Mouse (Mus musculus) intestine, embryonic 15.5 days (tissue): ENCODE measurements at regions not wholly inside any gene's neighbourhood (a gene's known extent, or its start where the extent isn't known, plus 50 kb on each side); places are given as distances from the start of the nearest gene placed in this dataset.
"Not testable (repeated sequence)": the region's sequence is repeated elsewhere in the genome, so short reads cannot be mapped to it uniquely, and the experiment has no call there.

Source experiments
- ATAC-seq: fragments of 200-750 bp; cut with Nextera tagmentation; 2 replicates; pipeline ENCODE4 v1.8.0; 2017; ENCODE audit warnings: moderate TSS enrichment, moderate library complexity
- H3K27ac ChIP-seq: fragments of 300-500 bp; sonication (generic); 2 replicates; pipeline ENCODE4 v1.5.1; 2015; ENCODE audit warnings: mild to moderate bottlenecking, inconsistent platforms
- H3K27me3 ChIP-seq: fragments of 300-500 bp; sonication (generic); replicated peaks from 2 replicates; pipeline ENCODE4 v1.6.1; 2015; ENCODE audit warnings: inconsistent platforms
- H3K36me3 ChIP-seq: fragments of 300-500 bp; sonication (generic); 2 replicates; pipeline ENCODE4 v1.6.1; 2015; ENCODE audit warnings: inconsistent platforms
- H3K4me1 ChIP-seq: fragments of 300-500 bp; sonication (generic); replicated peaks from 2 replicates; pipeline ENCODE4 v1.6.1; 2015; ENCODE audit warnings: inconsistent platforms
- H3K4me2 ChIP-seq: fragments of 300-500 bp; sonication (generic); replicated peaks from 2 replicates; pipeline ENCODE4 v1.6.1; 2015; ENCODE audit warnings: mild to moderate bottlenecking, inconsistent platforms
- H3K4me3 ChIP-seq: fragments of 300-500 bp; sonication (generic); replicated peaks from 2 replicates; pipeline ENCODE4 v1.5.1; 2015; ENCODE audit warnings: inconsistent platforms
- H3K9ac ChIP-seq: fragments of 300-500 bp; sonication (generic); 2 replicates; pipeline ENCODE4 v1.6.1; 2015; ENCODE audit warnings: inconsistent platforms
- H3K9me3 ChIP-seq: fragments of 300-500 bp; sonication (generic); 2 replicates; pipeline ENCODE4 v1.6.1; 2016; ENCODE audit warnings: inconsistent platforms
- WGBS: fragments of 180-500 bp; shearing (Covaris S2); methylation state at CpG from one replicate; pipeline ENCODE4 v1.1.7; 2015; 5-methylcytosine and 5-hydroxymethylcytosine counted together

- no peak overlapping the region for H3K4me3 ChIP-seq
- no peaks in the 10 kb centered on the region for H3K4me1 ChIP-seq
- no peak overlapping the region for H3K27ac ChIP-seq
- ATAC-seq: no peak
- H3K4me2 ChIP-seq: no peak overlapping the region
- no peaks in the 10 kb centered on the region for H3K9me3 ChIP-seq
- no peaks in the 10 kb centered on the region for H3K36me3 ChIP-seq
- H3K9ac ChIP-seq: no peak overlapping the region
- 35% methylated on average over 1 of the region's 1 CpGs for WGBS
- H3K27me3 ChIP-seq: no peaks in the 10 kb centered on the region
Observed at GRCm38 (mm10) chr12:65325347-65325746, 100.0 kb downstream of the Wdr20rt start.

GRCm38 (mm10) chr12:65328532-65328931, 103.2 kb downstream of the Wdr20rt start:
- no peak for ATAC-seq
- no peak overlapping the region for H3K4me3 ChIP-seq
- H3K27ac ChIP-seq: no peak overlapping the region
- H3K27me3 ChIP-seq: no peaks in the 10 kb centered on the region
- no peak overlapping the region for H3K4me2 ChIP-seq
- H3K9me3 ChIP-seq: no peaks in the 10 kb centered on the region
- H3K36me3 ChIP-seq: no peaks in the 10 kb centered on the region
- 86% methylated on average over 5 of the region's 5 CpGs for WGBS
- no peaks in the 10 kb centered on the region for H3K4me1 ChIP-seq
- no peak overlapping the region for H3K9ac ChIP-seq

GRCm38 (mm10) chr12:65329678-65330077, 104.4 kb downstream of the Wdr20rt start:
- H3K9ac ChIP-seq: no peak overlapping the region
- no peak overlapping the region for H3K4me3 ChIP-seq
- no peak overlapping the region for H3K27ac ChIP-seq
- H3K4me1 ChIP-seq: no peaks in the 10 kb centered on the region
- H3K9me3 ChIP-seq: no peaks in the 10 kb centered on the region
- H3K36me3 ChIP-seq: no peaks in the 10 kb centered on the region
- no peak for ATAC-seq
- H3K27me3 ChIP-seq: no peaks in the 10 kb centered on the region
- H3K4me2 ChIP-seq: no peak overlapping the region

- 59% methylated on average over 2 of the region's 2 CpGs for WGBS
- ATAC-seq: no peak
- no peak overlapping the region for H3K4me2 ChIP-seq
Observed at GRCm38 (mm10) chr12:65340009-65340408, 114.7 kb downstream of the Wdr20rt start.

GRCm38 (mm10) chr12:65347251-65347650, 121.9 kb downstream of the Wdr20rt start:
- Histone ChIP-seq H3K36me3 (no peaks in the 10 kb centered on the region), H3K9me3 (no peaks in the 10 kb centered on the region), H3K27ac (no peak overlapping the region), H3K27me3 (no peaks in the 10 kb centered on the region), H3K9ac (no peak overlapping the region), H3K4me1 (no peaks in the 10 kb centered on the region), H3K4me2 (no peak overlapping the region), H3K4me3 (no peak overlapping the region)
- no peak for ATAC-seq
- WGBS: 15% methylated on average over 1 of the region's 1 CpGs

More at GRCm38 (mm10) chr12:65340009-65340408, 114.7 kb downstream of the Wdr20rt start:
- no peaks in the 10 kb centered on the region for H3K9me3 ChIP-seq
- no peaks in the 10 kb centered on the region for H3K36me3 ChIP-seq
- no peak overlapping the region for H3K27ac ChIP-seq
- H3K27me3 ChIP-seq: no peaks in the 10 kb centered on the region
- no peak overlapping the region for H3K4me3 ChIP-seq
- H3K9ac ChIP-seq: no peak overlapping the region
- H3K4me1 ChIP-seq: no peaks in the 10 kb centered on the region

GRCm38 (mm10) chr12:65349535-65349934, 124.2 kb downstream of the Wdr20rt start:
- H3K4me3 ChIP-seq: no peak overlapping the region
- H3K27me3 ChIP-seq: no peaks in the 10 kb centered on the region
- H3K36me3 ChIP-seq: no peaks in the 10 kb centered on the region
- no peaks in the 10 kb centered on the region for H3K4me1 ChIP-seq
- WGBS: 84% methylated on average over 4 of the region's 4 CpGs
- H3K9me3 ChIP-seq: no peaks in the 10 kb centered on the region
- no peak overlapping the region for H3K4me2 ChIP-seq
- ATAC-seq: no peak
- no peak overlapping the region for H3K27ac ChIP-seq
- no peak overlapping the region for H3K9ac ChIP-seq

GRCm38 (mm10) chr12:65364179-65364578, 138.9 kb downstream of the Wdr20rt start:
- Histone ChIP-seq H3K36me3 (no peaks in the 10 kb centered on the region), H3K27me3 (no peaks in the 10 kb centered on the region), H3K4me2 (no peak overlapping the region), H3K4me3 (no peak overlapping the region), H3K27ac (no peak overlapping the region), H3K9me3 (no peaks in the 10 kb centered on the region), H3K4me1 (no peaks in the 10 kb centered on the region), H3K9ac (no peak overlapping the region)
- no peak for ATAC-seq
- 69% methylated on average over 4 of the region's 4 CpGs for WGBS

- no peaks in the 10 kb centered on the region for H3K9me3 ChIP-seq
- H3K4me1 ChIP-seq: no peaks in the 10 kb centered on the region
- no peaks in the 10 kb centered on the region for H3K36me3 ChIP-seq
- no peak overlapping the region for H3K9ac ChIP-seq
- no peaks in the 10 kb centered on the region for H3K27me3 ChIP-seq
- no peak overlapping the region for H3K4me3 ChIP-seq
- WGBS: 26% methylated on average over 4 of the region's 4 CpGs
- H3K27ac ChIP-seq: no peak overlapping the region
- ATAC-seq: no peak
- no peak overlapping the region for H3K4me2 ChIP-seq
Observed at GRCm38 (mm10) chr12:65367334-65367733, 142.0 kb downstream of the Wdr20rt start.

GRCm38 (mm10) chr12:65367866-65368419, 142.6 kb downstream of the Wdr20rt start:
- 47% methylated on average over 1 of the region's 1 CpGs for WGBS
- H3K9me3 ChIP-seq: no peaks in the 10 kb centered on the region
- H3K27ac ChIP-seq: no peak overlapping the region
- H3K27me3 ChIP-seq: no peaks in the 10 kb centered on the region
- ATAC-seq: no peak
- no peak overlapping the region for H3K4me2 ChIP-seq
- H3K9ac ChIP-seq: no peak overlapping the region
- no peaks in the 10 kb centered on the region for H3K4me1 ChIP-seq
- no peak overlapping the region for H3K4me3 ChIP-seq
- H3K36me3 ChIP-seq: no peaks in the 10 kb centered on the region

- H3K4me1 ChIP-seq: no peaks in the 10 kb centered on the region
- H3K4me3 ChIP-seq: no peak overlapping the region
- H3K27me3 ChIP-seq: no peaks in the 10 kb centered on the region
- H3K9ac ChIP-seq: no peak overlapping the region
- no peak overlapping the region for H3K4me2 ChIP-seq
- no peaks in the 10 kb centered on the region for H3K9me3 ChIP-seq
- no peak overlapping the region for H3K27ac ChIP-seq
- ATAC-seq: no peak
- H3K36me3 ChIP-seq: no peaks in the 10 kb centered on the region
- WGBS: 85% methylated on average over 2 of the region's 2 CpGs
Observed at GRCm38 (mm10) chr12:65371650-65372049, 146.3 kb downstream of the Wdr20rt start.

GRCm38 (mm10) chr12:65379321-65379720, 154.0 kb downstream of the Wdr20rt start:
- no peak for ATAC-seq
- H3K36me3 ChIP-seq: no peaks in the 10 kb centered on the region
- 88% methylated on average over 1 of the region's 1 CpGs for WGBS

GRCm38 (mm10) chr12:65382118-65382791, 156.9 kb downstream of the Wdr20rt start:
- H3K4me3 ChIP-seq: no peak overlapping the region
- H3K4me2 ChIP-seq: no peak overlapping the region
- H3K27me3 ChIP-seq: no peaks in the 10 kb centered on the region
- no peaks in the 10 kb centered on the region for H3K9me3 ChIP-seq
- H3K36me3 ChIP-seq: no peaks in the 10 kb centered on the region
- H3K27ac ChIP-seq: no peak overlapping the region
- WGBS: 59% methylated on average over 5 of the region's 5 CpGs
- ATAC-seq: no peak
- H3K9ac ChIP-seq: no peak overlapping the region
- no peaks in the 10 kb centered on the region for H3K4me1 ChIP-seq

More at GRCm38 (mm10) chr12:65379321-65379720, 154.0 kb downstream of the Wdr20rt start:
- Histone ChIP-seq H3K27me3 (no peaks in the 10 kb centered on the region), H3K4me3 (no peak overlapping the region), H3K9me3 (no peaks in the 10 kb centered on the region), H3K27ac (no peak overlapping the region), H3K4me1 (no peaks in the 10 kb centered on the region), H3K9ac (no peak overlapping the region), H3K4me2 (no peak overlapping the region)

GRCm38 (mm10) chr12:65382796-65383195, 157.5 kb downstream of the Wdr20rt start:
- not testable (repeated sequence) for H3K36me3 ChIP-seq, H3K27me3 ChIP-seq, ATAC-seq, H3K4me3 ChIP-seq, H3K4me1 ChIP-seq, H3K9me3 ChIP-seq, H3K4me2 ChIP-seq, H3K9ac ChIP-seq, H3K27ac ChIP-seq
- 92% methylated on average over 11 of the region's 11 CpGs for WGBS
